Mouse (Mus musculus) cerebellum, adult 2 months (tissue): Measurements from ENCODE around the gene Rnf43.

Experiments
- CTCF ChIP-seq: fragments of 200-500 bp; IDR thresholded peaks from 2 replicates; pipeline ENCODE4 v1.5.1; 2011; ENCODE audit warnings: low read depth, mild to moderate bottlenecking, control low read depth, low read length, moderate library complexity, borderline replicate concordance; ENCODE audit not compliant: insufficient read depth
- POLR2A ChIP-seq: fragments of 200-500 bp; IDR thresholded peaks from 2 replicates; pipeline ENCODE4 v1.6.1; 2011; ENCODE audit warnings: low read length, control low read depth, borderline replicate concordance; ENCODE audit not compliant: insufficient read depth

- TF ChIP-seq POLR2A (no peak), CTCF (no peak)
These were observed 81.2 kb downstream of the Rnf43 start for GRCm38 (mm10) chr11:87743691-87744090.
